Mouse (Mus musculus): ENCODE measurements around the gene Hmga1.

Hmga1 gene

DNA sequence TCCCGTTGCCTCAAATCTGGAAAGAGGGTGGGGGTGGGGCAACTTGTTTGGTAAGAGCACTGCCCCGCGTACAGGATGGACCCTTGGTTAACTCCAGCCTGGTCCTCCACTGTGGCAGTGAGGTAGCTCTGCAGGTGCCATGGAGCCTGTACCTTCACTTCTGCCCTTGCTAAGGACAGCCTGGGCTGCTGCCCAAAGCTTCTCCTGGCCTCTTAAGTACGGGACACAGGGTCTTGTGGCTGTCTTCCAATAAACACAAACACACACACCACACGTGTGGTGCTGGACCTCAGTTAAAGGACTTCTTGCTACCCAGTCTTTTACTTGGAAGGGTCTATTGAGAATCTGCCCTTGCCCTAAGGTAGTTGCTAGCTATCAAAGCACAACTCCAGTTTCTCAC lies 2.5 kb downstream of the Hmga1 start:
- DNase-seq (ENCODE audit: low read depth, low spot score): no peak

DNA sequence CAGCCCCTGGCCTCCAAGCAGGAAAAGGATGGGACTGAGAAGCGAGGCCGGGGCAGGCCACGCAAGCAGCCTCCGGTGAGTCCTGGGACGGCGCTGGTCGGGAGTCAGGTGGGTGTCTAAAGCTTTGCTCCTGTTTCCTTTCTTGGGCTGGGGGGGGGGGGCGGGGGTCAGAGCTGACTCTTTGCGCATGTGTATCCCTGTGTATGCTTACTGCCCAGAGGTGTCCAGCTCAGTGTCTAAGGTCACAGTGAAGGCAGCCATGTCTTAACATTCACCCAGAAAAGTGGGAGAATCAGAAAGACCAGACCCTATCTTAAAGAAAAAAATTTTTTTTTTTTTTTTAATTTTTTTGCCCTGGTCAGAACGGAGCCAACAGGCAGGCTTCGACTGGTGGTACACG lies 3.3 kb downstream of the Hmga1 start:
- no peak for DNase-seq (ENCODE audit: low read depth, low spot score)

DNA sequence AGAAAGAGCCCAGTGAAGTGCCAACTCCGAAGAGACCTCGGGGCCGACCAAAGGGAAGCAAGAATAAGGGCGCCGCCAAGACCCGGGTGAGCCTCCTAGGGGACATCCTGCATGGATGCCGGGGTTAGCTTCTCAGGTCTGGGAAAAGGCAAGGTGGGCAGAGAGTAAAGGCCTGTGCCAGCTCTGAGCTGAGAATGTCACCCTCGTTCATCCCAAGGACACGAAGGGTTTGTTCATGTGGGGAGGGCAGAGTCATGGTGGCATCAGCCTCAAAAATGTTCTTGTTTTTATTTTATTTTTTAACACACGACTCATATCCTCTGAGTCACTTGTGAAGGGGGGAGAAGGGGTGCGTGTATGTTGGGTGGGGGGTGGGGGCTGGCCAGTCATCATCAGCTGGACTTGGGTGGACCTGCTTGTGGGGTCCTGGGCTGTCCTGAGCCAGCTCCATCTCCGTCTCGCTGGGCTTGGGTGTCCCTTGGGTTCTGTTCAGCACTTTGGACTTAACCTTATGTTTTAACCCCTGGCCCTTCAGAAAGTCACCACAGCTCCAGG lies 4.7 kb downstream of the Hmga1 start:
- DNase-seq (ENCODE audit: low read depth, low spot score): no peak

DNA sequence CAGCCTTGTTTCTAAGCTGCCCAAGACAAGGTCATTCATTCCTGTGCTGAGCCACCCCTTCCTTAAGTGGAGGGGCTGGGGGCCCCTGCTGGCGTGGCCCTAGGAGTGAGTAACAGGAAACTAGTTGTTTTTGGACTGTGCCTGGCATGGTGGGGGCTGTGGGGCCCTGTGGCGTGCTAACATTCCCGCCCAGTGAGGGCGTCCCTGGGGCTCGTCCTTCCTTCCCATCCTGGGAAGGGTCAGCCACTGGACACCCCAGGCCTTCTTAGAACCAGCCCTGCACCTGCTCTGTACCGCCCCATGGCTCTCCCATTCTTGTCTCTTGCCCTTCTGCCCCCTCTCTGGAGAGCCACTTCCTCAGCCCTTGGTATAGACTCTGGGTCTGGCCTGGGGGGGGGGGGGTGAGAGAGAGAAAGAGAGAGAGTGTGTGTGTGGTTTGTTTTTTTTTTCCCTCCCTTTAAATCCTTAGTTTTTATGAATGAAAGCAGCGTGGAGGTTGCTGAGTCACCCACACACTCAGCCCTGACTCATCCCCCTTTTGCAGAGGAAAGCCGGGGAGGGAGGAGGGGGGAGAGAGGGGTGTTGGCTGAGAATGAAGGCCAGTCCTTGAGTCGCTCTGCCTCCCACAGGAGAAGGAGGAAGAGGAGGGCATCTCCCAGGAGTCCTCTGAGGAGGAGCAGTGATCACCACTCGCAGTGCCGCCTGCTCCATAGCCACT lies 5.7 kb downstream of the Hmga1 start:
- peak; percentile 48 for DNase-seq (ENCODE audit: low read depth, low spot score)

DNA sequence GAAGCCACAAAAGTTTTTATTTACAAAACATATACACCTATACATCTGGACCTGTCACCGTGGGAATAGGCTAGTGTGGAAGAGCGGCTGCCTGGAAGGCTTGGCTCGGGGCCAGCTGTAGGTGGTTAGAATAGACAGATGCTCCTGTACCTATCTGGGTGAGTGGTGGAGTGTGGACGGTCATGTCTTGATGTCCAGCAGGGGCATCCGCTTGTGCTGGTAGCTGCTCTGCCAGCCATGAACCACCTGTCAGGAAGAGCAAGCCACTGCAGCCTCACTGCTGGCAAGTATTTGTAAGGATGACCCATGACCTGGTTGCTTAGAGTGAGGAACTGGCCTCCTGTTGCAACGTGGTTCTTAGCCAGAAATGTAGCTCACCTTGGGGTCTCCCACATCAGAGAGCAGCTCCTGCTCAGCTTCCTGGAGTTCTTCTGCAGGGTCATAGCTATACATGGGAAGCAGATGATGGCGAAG lies 7.5 kb downstream of the Hmga1 start:
- DNase-seq (ENCODE audit: low read depth, low spot score): peak; percentile 18

DNA sequence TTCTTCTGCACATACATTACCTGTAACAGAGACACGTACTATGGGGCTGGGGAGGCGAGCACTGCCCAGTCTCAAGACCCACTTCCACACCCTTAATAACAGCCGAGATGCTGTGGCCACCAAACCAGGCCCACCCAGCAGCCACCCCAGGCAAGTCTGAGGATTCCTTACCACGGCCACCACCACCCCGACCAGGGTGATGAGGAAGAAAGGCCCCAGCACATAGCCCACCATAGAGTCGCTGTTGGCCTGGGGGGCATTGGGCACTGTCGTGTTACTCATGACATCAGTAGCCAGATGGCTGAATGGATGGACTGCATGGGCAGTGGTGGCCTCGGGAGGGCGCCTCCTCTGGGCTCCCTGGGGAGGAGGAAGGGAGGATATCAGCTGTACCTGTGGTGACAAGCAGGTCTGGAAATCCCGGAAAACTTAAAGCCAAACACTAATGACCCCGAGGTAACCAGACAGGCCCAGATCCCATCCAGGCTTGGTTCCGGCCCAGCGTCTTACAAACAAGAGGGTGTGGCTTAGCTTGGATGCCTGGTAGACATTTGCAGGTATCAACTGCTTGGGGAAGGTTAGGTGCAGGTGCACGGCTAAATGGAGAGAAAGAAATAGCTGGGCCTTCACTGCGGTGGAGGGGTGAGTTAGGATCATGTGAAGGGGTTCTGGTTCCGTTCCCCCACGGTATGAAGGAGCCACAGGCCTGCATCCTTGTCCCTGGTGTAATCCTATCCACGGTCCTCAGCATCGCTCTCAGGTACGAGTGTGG lies 8.3 kb downstream of the Hmga1 start:
- DNase-seq (ENCODE audit: low read depth, low spot score): peak; percentile 49

DNA sequence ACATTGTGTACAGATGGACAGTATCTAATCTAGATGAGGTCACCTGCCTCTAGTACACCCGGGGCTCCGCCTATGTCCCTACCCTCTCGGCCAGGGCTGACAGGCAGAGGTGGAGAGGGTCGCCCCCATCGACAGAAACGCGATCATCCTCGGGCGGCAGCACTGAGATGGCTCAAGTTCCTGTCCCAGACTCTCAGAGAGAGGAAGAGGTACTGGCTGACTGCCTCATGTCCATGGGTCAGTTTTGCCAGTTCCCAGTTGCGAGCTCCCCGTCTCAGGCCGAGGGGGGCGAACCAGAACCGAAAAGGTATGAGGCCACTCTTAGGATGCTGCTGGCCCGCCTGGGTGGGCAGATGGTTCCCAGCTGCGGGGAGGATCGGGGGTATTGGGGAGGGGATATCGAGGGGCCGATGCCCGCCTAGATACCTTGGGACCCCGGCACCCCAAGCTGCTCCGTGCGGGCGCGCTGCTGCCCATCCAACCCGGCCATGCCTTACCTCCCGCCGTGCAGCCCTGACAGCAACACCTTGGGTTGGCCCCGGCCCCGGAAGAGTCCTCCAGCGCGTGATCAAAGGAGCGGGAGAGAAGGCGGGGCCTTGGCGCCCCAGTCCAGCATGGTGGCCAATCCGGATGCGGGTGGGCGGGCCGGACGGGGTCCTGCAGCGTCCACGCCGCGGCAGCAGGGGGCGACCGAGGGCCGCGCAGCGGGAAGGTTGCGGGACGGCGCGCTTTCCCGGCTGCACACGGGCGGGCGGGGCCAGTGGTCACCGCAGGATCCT lies 9.1 kb downstream of the Hmga1 start, which contains the start of gene AI413582:
Gene AI413582 (minus strand): TSS at position 594 of the 779 bp plus-strand sequence.
- DNase-seq (ENCODE audit: low read depth, low spot score): peak; percentile 95

DNA sequence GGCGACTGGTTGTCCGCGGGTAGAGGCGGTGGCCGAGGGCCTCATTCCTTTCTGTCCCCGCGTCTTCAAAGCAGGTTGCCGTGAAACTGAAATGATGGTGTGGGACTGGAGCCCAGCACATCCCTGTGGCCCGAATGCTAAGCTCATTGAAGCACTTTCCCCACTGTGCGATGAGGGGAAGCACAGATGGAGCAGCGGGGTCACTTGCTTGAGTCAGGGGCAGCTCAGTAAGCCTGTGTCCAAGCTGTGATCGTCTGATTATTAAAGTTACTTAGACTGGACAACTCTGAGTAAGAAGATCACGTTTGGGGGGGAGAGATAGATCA lies 9.6 kb downstream of the Hmga1 start:
- DNase-seq (ENCODE audit: low read depth, low spot score): no peak

DNA sequence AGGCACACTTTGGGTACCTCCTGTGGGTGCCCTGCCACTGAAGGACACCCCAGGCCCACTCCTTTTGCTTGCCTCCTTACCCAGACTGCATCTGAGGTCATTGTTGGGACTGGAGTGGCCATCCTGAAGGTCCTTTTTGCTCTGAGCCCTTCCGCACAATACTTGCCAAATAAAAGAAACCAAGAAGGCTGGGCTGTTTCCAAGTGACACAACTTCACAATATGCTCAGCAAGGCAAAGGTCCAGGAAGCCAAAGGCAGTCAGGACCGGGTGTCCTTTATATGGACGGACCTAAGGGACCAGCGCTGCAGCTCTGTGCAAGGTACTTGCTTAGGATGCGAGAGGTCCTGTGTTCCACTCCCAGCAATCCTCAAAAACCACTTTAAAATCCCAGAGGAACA lies 11.9 kb downstream of the Hmga1 start:
- no peak for DNase-seq (ENCODE audit: low read depth, low spot score)

DNA sequence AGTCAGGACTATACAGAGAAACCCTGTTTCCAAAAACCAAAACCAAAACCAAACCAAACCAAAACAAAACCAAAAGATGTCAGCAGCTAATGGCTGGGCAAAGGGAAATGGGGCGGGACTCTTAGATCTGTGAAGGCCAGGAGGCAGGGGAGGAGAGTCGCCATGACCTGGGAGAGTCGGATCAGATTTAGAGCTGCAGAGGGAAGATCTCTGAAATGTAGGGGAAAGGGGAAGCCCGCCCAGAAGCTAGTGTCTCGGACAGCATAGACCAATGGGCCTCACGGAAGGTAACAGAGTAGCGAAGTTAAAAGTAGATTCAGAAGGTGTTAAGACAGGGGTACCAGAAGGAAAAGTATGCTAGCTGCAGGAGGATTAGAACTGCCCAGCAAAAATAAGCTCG lies 15.0 kb downstream of the Hmga1 start:
- no peak for DNase-seq (ENCODE audit: low read depth, low spot score)

DNA sequence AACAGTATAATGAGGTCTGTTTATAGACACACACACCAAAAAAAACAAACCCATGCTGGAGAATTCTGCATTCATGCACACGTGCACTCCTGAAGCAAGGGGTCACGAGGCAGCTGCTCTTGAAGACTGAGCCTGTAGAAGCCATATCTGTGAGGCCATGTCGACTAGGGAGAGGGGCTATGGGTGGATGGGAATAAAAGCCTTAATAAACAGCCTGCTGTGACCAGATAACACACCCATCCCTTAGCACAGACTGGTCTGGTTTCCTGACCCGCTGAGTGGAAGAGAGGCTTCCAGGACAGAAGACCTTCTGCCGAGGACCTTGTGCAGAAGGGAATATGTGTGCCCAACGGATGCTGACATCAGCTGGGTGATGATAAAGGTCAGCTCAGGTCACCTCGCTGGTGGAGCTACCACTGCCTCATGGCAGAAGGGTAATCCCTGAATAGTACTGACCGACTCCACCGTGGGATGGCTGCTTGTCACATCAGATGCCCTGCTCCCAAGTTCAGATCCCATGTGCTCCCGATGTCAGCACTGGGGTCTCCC lies 17.5 kb downstream of the Hmga1 start:
- no peak for DNase-seq (ENCODE audit: low read depth, low spot score)

DNA sequence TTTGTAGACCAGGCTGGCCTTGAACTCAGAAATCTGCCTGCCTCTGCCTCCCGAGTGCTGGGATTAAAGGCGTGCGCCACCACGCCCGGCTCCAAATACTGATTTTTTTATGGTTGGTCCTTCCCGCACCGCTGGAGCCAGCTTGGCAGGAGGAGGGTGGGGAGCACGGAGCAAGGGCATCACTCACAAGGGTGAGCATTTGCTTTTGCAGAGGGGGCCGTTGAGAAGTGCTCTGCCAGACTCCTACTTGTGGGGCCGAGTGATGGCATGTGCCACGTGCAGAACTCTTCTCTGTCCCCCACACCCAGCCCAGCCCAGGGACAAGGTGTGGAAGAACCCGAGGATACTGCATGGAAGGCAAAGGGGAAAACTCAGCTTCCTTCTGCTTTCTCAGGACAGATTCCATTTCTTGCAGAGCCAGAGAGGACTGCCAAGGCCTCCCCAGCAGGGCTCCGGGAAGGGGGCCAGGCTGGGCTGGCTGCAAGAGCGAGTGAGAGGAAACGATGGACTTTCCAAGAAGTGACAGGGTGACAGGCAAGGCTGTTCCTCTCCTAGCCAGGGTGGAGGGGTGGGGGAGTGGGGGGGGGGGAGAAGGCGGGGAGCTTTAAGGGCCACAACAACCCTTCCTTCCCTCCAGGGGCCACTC lies 18.3 kb downstream of the Hmga1 start:
- DNase-seq (ENCODE audit: low read depth, low spot score): no peak

DNA sequence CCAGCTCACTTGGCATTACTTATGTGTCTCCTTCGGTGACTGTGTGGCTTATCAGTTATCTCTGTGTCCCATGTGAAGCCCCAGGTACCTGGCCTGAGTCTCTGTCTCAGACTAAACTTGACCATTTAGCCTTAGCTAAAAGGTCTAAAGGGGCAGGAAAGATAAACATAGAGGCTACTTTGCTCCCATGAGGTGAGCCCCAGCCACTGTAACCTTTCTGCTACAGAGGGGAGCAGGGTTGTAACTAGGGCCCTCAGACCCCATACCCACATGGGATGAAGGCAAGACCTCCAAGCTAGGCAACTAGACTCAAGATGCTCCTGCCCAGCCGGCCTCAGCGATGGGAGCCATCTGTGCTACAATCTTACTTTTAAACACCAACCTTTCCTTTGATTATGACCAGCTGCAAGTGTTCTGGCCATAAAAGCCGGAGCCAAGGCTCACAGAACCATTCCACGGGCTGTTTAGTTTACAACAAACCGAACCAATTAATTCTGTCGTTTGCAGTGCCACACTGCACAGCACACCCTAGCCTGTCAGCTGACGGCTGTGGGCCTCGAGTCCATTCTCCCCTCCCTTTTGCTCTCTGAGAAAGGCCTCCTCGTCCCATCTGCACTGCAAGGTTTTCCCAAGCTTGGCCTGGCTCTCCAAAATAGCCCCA lies 18.9 kb downstream of the Hmga1 start:
- DNase-seq (ENCODE audit: low read depth, low spot score): no peak

DNA sequence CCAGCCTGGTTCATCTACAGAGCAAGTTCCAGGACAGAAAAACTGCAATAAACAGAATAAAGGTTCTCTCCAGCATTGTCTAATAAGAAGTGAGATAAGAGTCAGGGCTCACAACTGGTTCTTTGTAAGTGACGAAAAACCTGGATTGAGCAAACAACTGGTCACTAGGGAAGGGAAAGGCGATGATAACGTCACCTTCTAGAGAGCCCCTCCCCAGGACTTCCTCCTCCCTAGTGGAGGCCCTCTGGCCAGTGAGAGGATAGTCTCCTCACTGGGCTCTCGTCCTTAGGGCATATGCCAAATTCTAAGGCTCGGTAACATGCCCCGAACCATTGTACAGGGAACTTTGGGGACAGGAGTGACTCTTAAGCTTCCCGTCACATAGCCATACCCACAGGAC lies 19.8 kb downstream of the Hmga1 start:
- DNase-seq (ENCODE audit: low read depth, low spot score): no peak

DNA sequence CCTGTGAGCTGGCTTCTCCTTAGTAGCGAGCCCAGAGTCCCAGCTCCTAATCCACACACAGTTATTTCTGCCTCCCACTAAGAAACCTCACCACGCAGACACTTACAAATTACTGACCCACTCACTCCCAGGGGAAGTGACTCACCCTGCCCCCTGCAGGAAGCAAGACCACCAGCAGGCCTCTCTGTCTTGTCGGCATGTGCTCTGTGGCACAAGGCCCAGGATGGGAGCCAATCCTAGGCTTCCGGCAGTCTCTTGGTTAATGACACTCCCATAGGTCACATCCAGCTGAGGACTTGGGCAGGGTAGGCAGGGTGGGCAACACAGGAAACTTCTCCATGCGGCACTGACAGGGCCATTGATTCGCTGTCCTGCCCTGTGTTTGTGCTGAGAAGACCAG lies 21.2 kb downstream of the Hmga1 start:
- DNase-seq (ENCODE audit: low read depth, low spot score): no peak

DNA sequence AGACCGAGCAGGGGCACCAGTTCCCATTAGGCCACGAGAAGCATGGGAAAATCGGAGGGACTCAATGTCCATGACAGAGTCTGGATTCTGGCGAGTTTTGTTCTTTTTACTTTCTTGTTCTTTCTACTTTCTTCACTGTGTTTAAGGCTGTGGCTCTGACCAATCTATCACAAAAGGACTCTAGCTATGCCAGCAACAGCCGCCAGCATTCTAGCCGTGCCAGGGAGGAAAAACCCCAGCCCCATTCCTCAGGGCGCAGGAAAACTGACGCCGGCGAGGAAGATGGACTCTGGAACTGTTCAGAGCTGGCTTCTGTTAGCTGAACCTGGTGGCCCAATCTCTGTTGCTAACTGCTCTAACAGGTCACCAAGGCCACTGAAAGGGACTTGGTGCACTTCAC lies 22.2 kb downstream of the Hmga1 start:
- no peak for DNase-seq (ENCODE audit: low read depth, low spot score)

DNA sequence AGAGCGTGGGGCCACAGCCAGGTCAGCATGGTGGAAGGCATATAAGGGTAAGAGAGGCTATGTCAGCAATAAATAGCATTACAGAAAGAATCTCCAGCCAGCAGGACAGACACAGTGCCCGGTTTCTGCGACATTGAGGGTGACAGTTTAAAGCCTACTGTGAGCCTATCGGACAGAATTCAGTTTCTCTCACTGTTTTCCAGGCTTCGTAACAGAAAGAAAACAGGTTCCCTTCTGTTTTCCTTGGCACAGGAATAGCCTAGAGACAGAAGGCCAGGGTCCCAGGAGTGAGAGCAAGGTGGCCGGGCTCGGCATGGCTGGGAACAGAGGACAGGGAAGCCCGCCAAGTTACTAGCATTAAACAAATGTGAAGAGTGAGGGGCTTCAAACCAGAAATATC lies 23.5 kb downstream of the Hmga1 start:
- DNase-seq (ENCODE audit: low read depth, low spot score): no peak

DNA sequence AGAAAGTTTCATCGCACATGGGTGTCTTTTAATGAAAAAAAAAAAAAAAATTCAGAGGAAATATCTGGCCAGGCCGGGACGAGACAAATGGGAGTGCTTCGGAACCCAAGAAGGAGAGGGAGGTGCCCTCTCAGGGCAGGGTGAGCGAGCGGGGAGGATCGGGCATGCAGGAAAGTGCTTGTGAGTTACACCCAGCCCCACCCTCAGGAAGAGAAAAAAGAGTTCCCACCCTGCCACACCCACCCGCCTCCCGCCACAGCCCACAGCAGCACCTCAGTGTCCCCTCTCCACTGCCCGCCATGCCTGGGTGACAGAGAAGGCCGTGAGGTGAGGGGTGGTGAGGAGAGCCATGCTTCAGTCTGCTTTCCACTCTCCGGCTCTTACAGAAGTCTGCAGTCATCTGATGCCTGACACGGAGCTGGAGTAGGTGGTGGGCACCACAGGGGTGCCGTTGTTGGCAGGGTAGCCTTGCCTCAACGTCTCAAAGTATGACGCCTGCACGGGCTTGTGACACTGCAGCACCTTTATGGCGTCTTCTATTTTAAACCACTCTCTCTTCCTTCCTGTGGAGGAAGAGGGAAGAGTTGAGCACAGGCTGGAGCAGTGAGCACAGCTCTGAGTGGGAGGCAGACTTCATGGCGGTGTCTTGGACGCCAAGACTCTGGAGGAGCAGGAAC lies 24.2 kb downstream of the Hmga1 start:
- no peak for DNase-seq (ENCODE audit: low read depth, low spot score)

DNA sequence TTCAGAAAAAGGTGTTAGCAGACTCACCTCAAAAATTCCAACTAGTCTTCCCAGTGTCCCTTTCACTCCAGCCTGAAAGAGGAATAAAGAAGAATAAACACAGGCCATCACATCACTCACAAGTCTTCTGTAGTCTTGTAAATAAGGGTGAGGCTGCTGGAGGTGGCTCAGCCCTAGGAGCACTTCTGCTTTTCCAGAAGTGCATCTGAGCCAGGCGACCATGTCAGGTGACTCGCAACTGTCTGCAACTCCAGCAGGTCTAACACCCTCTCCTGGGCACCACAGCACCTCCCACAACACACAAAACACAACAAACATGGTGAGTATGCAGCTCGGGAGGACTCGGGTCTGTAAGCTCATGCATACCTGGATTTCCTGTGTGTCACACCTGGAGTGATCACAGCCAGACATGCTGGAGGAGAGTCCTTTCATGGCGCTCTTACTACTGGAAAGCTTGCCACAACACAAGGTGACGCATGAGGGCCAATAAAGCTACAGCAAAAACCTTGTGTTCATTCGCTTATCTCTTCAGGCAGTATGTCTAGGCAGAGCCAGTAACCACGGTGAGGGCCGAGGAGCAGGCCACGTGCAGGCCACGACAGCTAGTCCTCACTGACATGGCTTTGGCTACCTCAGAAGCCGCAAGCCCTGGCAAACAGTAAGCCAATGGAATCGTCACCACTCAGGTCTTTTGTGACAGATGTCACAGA lies 27.0 kb downstream of the Hmga1 start:
- DNase-seq (ENCODE audit: low read depth, low spot score): no peak

DNA sequence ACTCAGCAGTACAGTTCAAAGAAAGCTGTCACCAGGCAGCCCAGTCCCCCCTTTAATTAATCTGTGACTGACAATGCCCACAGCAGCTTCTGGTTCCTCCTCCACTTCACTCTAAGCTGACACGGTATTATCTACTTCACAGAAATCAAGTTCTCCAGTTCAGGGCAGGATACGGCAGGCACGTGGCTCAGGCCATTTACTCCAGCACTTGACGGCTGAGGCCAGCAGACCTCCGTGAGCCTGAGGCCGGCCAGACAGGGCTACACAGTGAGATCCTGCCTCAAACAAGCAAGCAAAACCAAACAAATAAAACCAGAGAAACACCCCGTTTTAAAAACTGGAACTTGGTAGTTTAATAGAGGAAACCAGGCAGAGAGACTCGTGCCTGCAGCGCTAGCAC lies 30.4 kb downstream of the Hmga1 start:
- DNase-seq (ENCODE audit: low read depth, low spot score): no peak

All from CD4-positive helper T cell, adult 2 months (primary cell).